ENCODE assay signal across 8 mouse cellular contexts in genomic region chrX:166509761-166510738, GRCm38 (mm10). TPM values are rescaled to one million over a fixed set of nuclear protein-coding genes. Genes with fewer than 3 reads are reported as not detected.
A peak's percentile ranks its signal among the peaks of the same experiment; 100 is the strongest.
DNase-seq lines count a peak whose midpoint lies in the region; ATAC-seq lines count a peak whose summit lies in the region.

No protein-coding gene starts in this region.

- peak overlapping the region; percentile 50 for H3K4me2 ChIP-seq in hindbrain, embryonic 12.5 days (replicated peaks)

- H3K9ac ChIP-seq in hindbrain, embryonic 12.5 days: peak overlapping the region; percentile 72

- H3K27me3 ChIP-seq in hindbrain, embryonic 12.5 days: peaks cover 7% of the 10 kb centered on the region

- H3K27ac ChIP-seq in hindbrain, embryonic 12.5 days: peak overlapping the region; percentile 99

- 20% methylated on average over 46 of the region's 65 CpGs for WGBS in hindbrain, embryonic 12.5 days

- H3K9me3 ChIP-seq in hindbrain, embryonic 12.5 days (replicated peaks): no peaks in the 10 kb centered on the region

- ATAC-seq in hindbrain, embryonic 12.5 days (ENCODE audit: low FRiP score): peak; percentile 99

- peak overlapping the region; percentile 52 for H3K4me3 ChIP-seq in hindbrain, embryonic 12.5 days

- no peaks in the 10 kb centered on the region for H3K4me1 ChIP-seq in hindbrain, embryonic 12.5 days

- no peaks in the 10 kb centered on the region for H3K36me3 ChIP-seq in hindbrain, embryonic 12.5 days

- peak; percentile 97 for DNase-seq in Muller cell, postnatal 12 days (ENCODE audit: inconsistent ontology term)
- peak; percentile 96 for DNase-seq in cerebellum, adult 9-11 months
- peak; percentile 87 to 89 for DNase-seq in frontal cortex, adult 2 months (ENCODE audit: extremely low spot score in 1 of 2, low spot score in 1 of 2)
- peak; percentile 79 to 92 for DNase-seq in layer of hippocampus, postnatal 14 days (ENCODE audit: low spot score in 2 of 2)
- peak; percentile 93 for DNase-seq in lung, postnatal 14 days
- peak; percentile 79 for DNase-seq in retina, adult 2 months (ENCODE audit: low read depth, low spot score)
- peak; percentile 89 to 94 for DNase-seq in thymus, postnatal 36 days

RNA-seq across cellular contexts. Expression of gene Tceanc, which starts 8.3 kb away (rescaled TPM):
- 1.5 and 2.1 TPM in 2 replicates for polyA plus RNA-seq in frontal cortex, adult 2 months (2012; rRNA removed)
- polyA plus RNA-seq in hindbrain, embryonic 12.5 days (2016; fragmentation: Nextera tagmentation; extraction: Ambion mirVana): 12.6 and 13.7 TPM in 2 replicates
- total RNA-seq in layer of hippocampus, postnatal 14 days (2021): 1 to 10 TPM; 2.0 to 2.1 TPM

RNA-seq across cellular contexts. Expression of gene Rab9, which starts 30.4 kb away (rescaled TPM):
- polyA plus RNA-seq in frontal cortex, adult 2 months (2012; rRNA removed): 32.8 and 35.5 TPM in 2 replicates
- 50.8 and 55.6 TPM in 2 replicates for polyA plus RNA-seq in hindbrain, embryonic 12.5 days (2016; fragmentation: Nextera tagmentation; extraction: Ambion mirVana)
- total RNA-seq in layer of hippocampus, postnatal 14 days (2021): 10 to 100 TPM; 33.5 to 35.2 TPM

Comparison
In these comparisons a context has a peak if more than half of its experiments do, and no peak if none do; other contexts are left out.
1. Peak in every context shown above with its lines: DNase-seq, ATAC-seq, H3K4me3 ChIP-seq and H3K27ac ChIP-seq.